Mouse (Mus musculus): ENCODE measurements around the gene Acsl5.

GRCm38 (mm10) chr19:55337066-55337465, 85.3 kb downstream of the Acsl5 start:
- TF ChIP-seq CTCF (IDR thresholded peaks at IDR 0.05; ENCODE audit: low read depth, low read length): no peak
- no peak for TF ChIP-seq GATA2 (IDR thresholded peaks at IDR 0.05; ENCODE audit: borderline replicate concordance, low read depth, low read length)
- no peak for TF ChIP-seq GATA1 (IDR thresholded peaks at IDR 0.05; ENCODE audit: borderline replicate concordance, low read length)
